20 mouse cellular contexts compared by ENCODE assay signal in genomic region chr13:111932464-111932863, GRCm38 (mm10).
DNase-seq lines count a peak whose midpoint lies in the region; ATAC-seq and TF ChIP-seq lines count a peak whose summit lies in the region.
"Had no signal": no experiment of that assay in that cellular context is flagged by ENCODE, and none has a peak within 500 bp of the region (broad histone marks: within the 10 kb centered on the region; RNA-seq: fewer than 3 reads in every experiment).

No protein-coding gene starts in this region.

- 91% methylated on average over 3 of the region's 3 CpGs for WGBS in midbrain, embryonic 11.5 days
- 90% methylated on average over 3 of the region's 3 CpGs for WGBS in midbrain, embryonic 10.5 days
- WGBS in kidney, postnatal 0 days, result 46% methylated on average over 3 of the region's 3 CpGs

- TF ChIP-seq CTCF in kidney, postnatal 0 days (IDR thresholded peaks at IDR 0.05; ENCODE audit: low read depth), result no peak

- no peak overlapping the region for H3K27ac ChIP-seq in midbrain, embryonic 11.5 days (ENCODE audit: low read depth, low read length)
- no peak overlapping the region for H3K27ac ChIP-seq in midbrain, embryonic 10.5 days (replicated peaks)
- H3K27ac ChIP-seq in kidney, postnatal 0 days, result peak overlapping the region; percentile 42; the same call in 1 of the 2 replicates
- H3K27ac ChIP-seq: embryonic facial prominence, embryonic 15.5 days; forebrain, embryonic 10.5 days; gastrocnemius, adult 2 months; heart, embryonic 13.5 days; hindbrain, embryonic 12.5 days had no signal

- no peak overlapping the region for H3K4me2 ChIP-seq in midbrain, embryonic 11.5 days
- no peak overlapping the region for H3K4me2 ChIP-seq in kidney, postnatal 0 days (ENCODE audit: low read length)
- H3K4me2 ChIP-seq: embryonic facial prominence, embryonic 15.5 days; heart, embryonic 13.5 days; hindbrain, embryonic 12.5 days had no signal

- H3K4me1 ChIP-seq in midbrain, embryonic 11.5 days (ENCODE audit: control insufficient read depth, insufficient read depth, low read length), result no peaks in the 10 kb centered on the region
- H3K4me1 ChIP-seq in midbrain, embryonic 10.5 days, result peaks cover 8% of the 10 kb centered on the region
- H3K4me1 ChIP-seq in kidney, postnatal 0 days (replicated peaks; ENCODE audit: insufficient read depth, low read length), result peaks cover 12% of the 10 kb centered on the region; the same call in 1 of the 2 replicates

- peak; percentile 38 for DNase-seq in kidney, adult 9 months
- no peak for DNase-seq in kidney, postnatal 10 days
- peak; percentile 51 for DNase-seq in midbrain, embryonic 11.5 days (ENCODE audit: low spot score, missing footprints)
- DNase-seq in midbrain, embryonic 10.5 days (ENCODE audit: low spot score), result no peak
- peak; percentile 49 for DNase-seq in kidney, postnatal 0 days (ENCODE audit: low spot score)
- no peak for DNase-seq in cerebellum, postnatal 25 days
- DNase-seq: adrenal gland, adult 2 months; adrenal gland, postnatal 25 days; cerebellum, adult 2 months; cerebellum, postnatal 10 days; embryo, embryonic 11 days; gastrocnemius, adult 2 months; gastrocnemius, postnatal 25 days; heart, postnatal 36 days had no signal

- no peak overlapping the region for H3K9ac ChIP-seq in midbrain, embryonic 11.5 days (ENCODE audit: low read length)
- no peak overlapping the region for H3K9ac ChIP-seq in kidney, postnatal 0 days (ENCODE audit: low read depth, low read length)
- H3K9ac ChIP-seq: embryonic facial prominence, embryonic 15.5 days; heart, embryonic 13.5 days; hindbrain, embryonic 12.5 days had no signal

- no peaks in the 10 kb centered on the region for H3K36me3 ChIP-seq in midbrain, embryonic 11.5 days (ENCODE audit: control insufficient read depth, insufficient read depth, low read length)
- no peaks in the 10 kb centered on the region for H3K36me3 ChIP-seq in midbrain, embryonic 10.5 days
- H3K36me3 ChIP-seq in kidney, postnatal 0 days (ENCODE audit: insufficient read depth, low read length), result no peaks in the 10 kb centered on the region
- H3K36me3 ChIP-seq: embryonic facial prominence, embryonic 15.5 days; forebrain, embryonic 10.5 days; heart, embryonic 13.5 days; hindbrain, embryonic 12.5 days had no signal

- H3K4me3 ChIP-seq in midbrain, embryonic 11.5 days (ENCODE audit: low read depth, low read length), result no peak overlapping the region
- H3K4me3 ChIP-seq in midbrain, embryonic 10.5 days, result no peak overlapping the region
- no peak overlapping the region for H3K4me3 ChIP-seq in kidney, postnatal 0 days (replicated peaks; ENCODE audit: low read depth, low read length)
- H3K4me3 ChIP-seq: embryonic facial prominence, embryonic 15.5 days; erythroblast, embryonic 14.5 days; forebrain, embryonic 10.5 days; gastrocnemius, adult 2 months; heart, embryonic 13.5 days; hindbrain, embryonic 12.5 days had no signal

- H3K27me3 ChIP-seq in midbrain, embryonic 11.5 days (ENCODE audit: control insufficient read depth, insufficient read depth, low read length), result no peaks in the 10 kb centered on the region
- H3K27me3 ChIP-seq in midbrain, embryonic 10.5 days (ENCODE audit: low read depth, poor library complexity, severe bottlenecking), result no peaks in the 10 kb centered on the region
- H3K27me3 ChIP-seq in kidney, postnatal 0 days (ENCODE audit: insufficient read depth, low read length), result no peaks in the 10 kb centered on the region
- H3K27me3 ChIP-seq: embryonic facial prominence, embryonic 15.5 days; heart, embryonic 13.5 days; hindbrain, embryonic 12.5 days had no signal

- no peaks in the 10 kb centered on the region for H3K9me3 ChIP-seq in midbrain, embryonic 11.5 days (ENCODE audit: control insufficient read depth, low read length)
- no peaks in the 10 kb centered on the region for H3K9me3 ChIP-seq in midbrain, embryonic 10.5 days (replicated peaks)
- no peaks in the 10 kb centered on the region for H3K9me3 ChIP-seq in kidney, postnatal 0 days (replicated peaks; ENCODE audit: low read length)
- H3K9me3 ChIP-seq: embryonic facial prominence, embryonic 15.5 days; forebrain, embryonic 10.5 days; heart, embryonic 13.5 days; hindbrain, embryonic 12.5 days had no signal

- no peak for ATAC-seq in midbrain, embryonic 11.5 days (ENCODE audit: low FRiP score)
- no peak for ATAC-seq in kidney, postnatal 0 days (replicated peaks; ENCODE audit: low FRiP score, low read depth)
- ATAC-seq: forebrain, embryonic 14.5 days had no signal

Comparison
In these comparisons a context has a peak if more than half of its experiments do, and no peak if none do; other contexts are left out.
1. DNase-seq: peak in kidney, adult 9 months (single experiment), midbrain, embryonic 11.5 days (single experiment) and kidney, postnatal 0 days (single experiment); none in kidney, postnatal 10 days (single experiment), midbrain, embryonic 10.5 days (single experiment) and cerebellum, postnatal 25 days (0 of 2).